In genomic region chr19:43521996-43522395, GRCm38 (mm10) we compare ENCODE assay signal across 14 mouse cellular contexts. TPM values are rescaled to one million over a fixed set of nuclear protein-coding genes. Genes with fewer than 3 reads are reported as not detected.
DNase-seq lines count a peak whose midpoint lies in the region; ATAC-seq and TF ChIP-seq lines count a peak whose summit lies in the region.
"Had no signal": no experiment of that assay in that cellular context is flagged by ENCODE, and none has a peak within 500 bp of the region (broad histone marks: within the 10 kb centered on the region; RNA-seq: fewer than 3 reads in every experiment).

No protein-coding gene starts in this region.

- no peak overlapping the region for H3K27ac ChIP-seq in cerebellum, adult 2 months (ENCODE audit: insufficient read depth, low read length)
- H3K27ac ChIP-seq in intestine, postnatal 0 days (ENCODE audit: low read depth, low read length): no peak overlapping the region
- no peak overlapping the region for H3K27ac ChIP-seq in intestine, embryonic 15.5 days
- H3K27ac ChIP-seq in midbrain, postnatal 0 days (ENCODE audit: low read depth, low read length): no peak overlapping the region
- no peak overlapping the region for H3K27ac ChIP-seq in kidney, embryonic 14.5 days (ENCODE audit: low read depth, low read length)
- H3K27ac ChIP-seq: stomach, embryonic 15.5 days had no signal

- H3K9me3 ChIP-seq in intestine, postnatal 0 days (ENCODE audit: control insufficient read depth): no peaks in the 10 kb centered on the region
- H3K9me3 ChIP-seq in intestine, embryonic 15.5 days: no peaks in the 10 kb centered on the region
- no peaks in the 10 kb centered on the region for H3K9me3 ChIP-seq in midbrain, postnatal 0 days (ENCODE audit: low read length)
- no peaks in the 10 kb centered on the region for H3K9me3 ChIP-seq in kidney, embryonic 14.5 days (ENCODE audit: control insufficient read depth, low read length)
- H3K9me3 ChIP-seq: megakaryocyte, embryonic 14.5 days; stomach, embryonic 15.5 days had no signal

- no peak for DNase-seq in cerebellum, adult 2 months
- DNase-seq in cerebellum, adult 8-10 months: no peak
- DNase-seq in adrenal gland, postnatal 36 days: peak; percentile 23 to 35
- DNase-seq in midbrain, postnatal 0 days (ENCODE audit: low spot score): no peak
- no peak for DNase-seq in thymus, postnatal 4 days
- DNase-seq: B cell, adult 2 months; cerebellum, adult 18-20 months; gastrocnemius, postnatal 10 days; kidney, postnatal 14 days had no signal

- no peaks in the 10 kb centered on the region for H3K27me3 ChIP-seq in cerebellum, adult 2 months (ENCODE audit: control insufficient read depth, insufficient read depth, low read length)
- H3K27me3 ChIP-seq in intestine, postnatal 0 days (replicated peaks; ENCODE audit: control insufficient read depth, insufficient read depth, low read length): 0 out of 2 replicates have a peak, but pooled peaks cover 5% of the 10 kb centered on the region
- H3K27me3 ChIP-seq in intestine, embryonic 15.5 days (replicated peaks): no peaks in the 10 kb centered on the region
- H3K27me3 ChIP-seq in midbrain, postnatal 0 days (ENCODE audit: insufficient read depth, low read length): no peaks in the 10 kb centered on the region
- no peaks in the 10 kb centered on the region for H3K27me3 ChIP-seq in kidney, embryonic 14.5 days (ENCODE audit: control insufficient read depth, insufficient read depth, low read length)
- H3K27me3 ChIP-seq: megakaryocyte, embryonic 14.5 days; stomach, embryonic 15.5 days had no signal

- H3K9ac ChIP-seq in intestine, postnatal 0 days (ENCODE audit: low read depth, low read length): no peak overlapping the region
- H3K9ac ChIP-seq in intestine, embryonic 15.5 days: no peak overlapping the region
- no peak overlapping the region for H3K9ac ChIP-seq in midbrain, postnatal 0 days (replicated peaks; ENCODE audit: low read length, poor library complexity, severe bottlenecking)
- H3K9ac ChIP-seq in kidney, embryonic 14.5 days (ENCODE audit: low read depth, low read length): no peak overlapping the region
- H3K9ac ChIP-seq: stomach, embryonic 15.5 days had no signal

- no peak for TF ChIP-seq POLR2A in cerebellum, adult 2 months (IDR thresholded peaks at IDR 0.05; ENCODE audit: borderline replicate concordance, insufficient read depth, low read length)

- peak overlapping the region; percentile 88; the same call in 1 of the 2 replicates for H3K4me2 ChIP-seq in intestine, postnatal 0 days (replicated peaks; ENCODE audit: low read depth)
- H3K4me2 ChIP-seq in intestine, embryonic 15.5 days (replicated peaks): no peak overlapping the region
- peak overlapping the region; percentile 36 for H3K4me2 ChIP-seq in midbrain, postnatal 0 days (ENCODE audit: low read depth, low read length, poor library complexity, severe bottlenecking)
- H3K4me2 ChIP-seq in kidney, embryonic 14.5 days (replicated peaks; ENCODE audit: low read depth, low read length): no peak overlapping the region
- H3K4me2 ChIP-seq: stomach, embryonic 15.5 days had no signal

- TF ChIP-seq CTCF in cerebellum, adult 2 months (IDR thresholded peaks at IDR 0.05; ENCODE audit: borderline replicate concordance, insufficient read depth, low read depth, low read length): no peak
- no peak for TF ChIP-seq CTCF in intestine, postnatal 0 days (IDR thresholded peaks at IDR 0.05; ENCODE audit: low read depth)
- no peak for TF ChIP-seq CTCF in midbrain, postnatal 0 days (IDR thresholded peaks at IDR 0.05)

- no peak for ATAC-seq in intestine, postnatal 0 days
- ATAC-seq in intestine, embryonic 15.5 days: no peak
- no peak for ATAC-seq in midbrain, postnatal 0 days (ENCODE audit: low FRiP score)
- no peak for ATAC-seq in kidney, embryonic 14.5 days (ENCODE audit: low FRiP score, low TSS enrichment)

- WGBS in cerebellum, adult 2 months: 42% methylated on average over 9 of the region's 9 CpGs
- WGBS in intestine, postnatal 0 days: 85% methylated on average over 9 of the region's 9 CpGs
- WGBS in intestine, embryonic 15.5 days: 85% methylated on average over 9 of the region's 9 CpGs
- 80% methylated on average over 9 of the region's 9 CpGs for WGBS in midbrain, postnatal 0 days
- 87% methylated on average over 9 of the region's 9 CpGs for WGBS in kidney, embryonic 14.5 days

- peaks cover 11% of the 10 kb centered on the region for H3K4me1 ChIP-seq in cerebellum, adult 2 months (ENCODE audit: control insufficient read depth, insufficient read depth, low read length)
- peaks cover 10% of the 10 kb centered on the region for H3K4me1 ChIP-seq in intestine, postnatal 0 days (replicated peaks; ENCODE audit: control insufficient read depth, insufficient read depth, low read length)
- peaks cover 21% of the 10 kb centered on the region for H3K4me1 ChIP-seq in intestine, embryonic 15.5 days (replicated peaks)
- H3K4me1 ChIP-seq in midbrain, postnatal 0 days (ENCODE audit: insufficient read depth, low read length): no peaks in the 10 kb centered on the region
- H3K4me1 ChIP-seq in kidney, embryonic 14.5 days (ENCODE audit: control insufficient read depth, insufficient read depth, low read length): peaks cover 18% of the 10 kb centered on the region

- H3K36me3 ChIP-seq in intestine, postnatal 0 days (ENCODE audit: control insufficient read depth, insufficient read depth): no peaks in the 10 kb centered on the region
- no peaks in the 10 kb centered on the region for H3K36me3 ChIP-seq in intestine, embryonic 15.5 days
- H3K36me3 ChIP-seq in midbrain, postnatal 0 days (ENCODE audit: insufficient read depth, low read length): no peaks in the 10 kb centered on the region
- no peaks in the 10 kb centered on the region for H3K36me3 ChIP-seq in kidney, embryonic 14.5 days (ENCODE audit: control insufficient read depth, insufficient read depth, low read length)
- H3K36me3 ChIP-seq: stomach, embryonic 15.5 days had no signal

- H3K4me3 ChIP-seq in cerebellum, adult 2 months (replicated peaks; ENCODE audit: insufficient read depth, low read depth, low read length): peak overlapping the region; percentile 30
- no peak overlapping the region for H3K4me3 ChIP-seq in intestine, postnatal 0 days (ENCODE audit: low read depth, low read length)
- H3K4me3 ChIP-seq in intestine, embryonic 15.5 days (replicated peaks): no peak overlapping the region
- 0 out of 2 replicates have a peak overlapping the region, but pooled peaks have one; percentile 10 for H3K4me3 ChIP-seq in midbrain, postnatal 0 days (ENCODE audit: low read depth, low read length)
- no peak overlapping the region for H3K4me3 ChIP-seq in kidney, embryonic 14.5 days (ENCODE audit: low read length)
- H3K4me3 ChIP-seq: megakaryocyte, embryonic 14.5 days; stomach, embryonic 15.5 days had no signal

RNA-seq across cellular contexts. Expression of gene Got1, which starts 2.4 kb away (rescaled TPM):
- polyA plus RNA-seq in cerebellum, adult 2 months (2012; rRNA removed): 501 and 528 TPM in 2 replicates
- polyA plus RNA-seq in intestine, postnatal 0 days (2015; fragmentation: Nextera tagmentation; extraction: Ambion mirVana): 82.3 and 85.0 TPM in 2 replicates
- 58.7 and 60.7 TPM in 2 replicates for polyA plus RNA-seq in intestine, embryonic 15.5 days (2015; fragmentation: Nextera tagmentation; extraction: Ambion mirVana)
- 100 to 1,000 TPM; 279 to 345 TPM for total RNA-seq in adrenal gland, postnatal 36 days (2021)
- total RNA-seq in midbrain, postnatal 0 days (2014; rRNA removed): 89.8 and 103 TPM in 2 replicates
- polyA plus RNA-seq in midbrain, postnatal 0 days (2015; fragmentation: Nextera tagmentation; extraction: Ambion mirVana): 121 and 129 TPM in 2 replicates
- 38.0 and 43.4 TPM in 2 replicates for polyA plus RNA-seq in kidney, embryonic 14.5 days (2014; fragmentation: Nextera tagmentation; extraction: Ambion mirVana)

Comparison
In these comparisons a context has a peak if more than half of its experiments do, and no peak if none do; other contexts are left out.
1. H3K4me2 ChIP-seq: peak in intestine, postnatal 0 days (single experiment) and midbrain, postnatal 0 days (single experiment); none in intestine, embryonic 15.5 days (single experiment) and kidney, embryonic 14.5 days (single experiment).
2. DNase-seq: peak in adrenal gland, postnatal 36 days (2 of 2); none in cerebellum, adult 2 months (0 of 2), cerebellum, adult 8-10 months (single experiment), midbrain, postnatal 0 days (single experiment) and thymus, postnatal 4 days (single experiment).
3. H3K4me3 ChIP-seq: peak in cerebellum, adult 2 months (single experiment) and midbrain, postnatal 0 days (single experiment); none in intestine, postnatal 0 days (single experiment), intestine, embryonic 15.5 days (single experiment) and kidney, embryonic 14.5 days (single experiment).